Mouse (Mus musculus) megakaryocyte-erythroid progenitor cell, adult 5-6 weeks (primary cell): ENCODE data around the gene Stk40. TPM values are rescaled to one million over a fixed set of nuclear protein-coding genes. Genes with fewer than 3 reads are reported as not detected.
"Not testable (repeated sequence)": the region's sequence is repeated elsewhere in the genome, so short reads cannot be mapped to it uniquely, and the experiment has no call there.

ENCODE experiments used
- ATAC-seq: replicated peaks from 2 replicates; pipeline ENCODE4 v1.8.0; 2016; ENCODE audit warnings: mild to moderate bottlenecking, inconsistent platforms; ENCODE audit not compliant: severe bottlenecking, poor library complexity, low FRiP score, low TSS enrichment
- total RNA-seq, 2 experiments: library from RNA; stranded (forward) in 1 of 2; stranded (reverse) in 1 of 2; fragments of 200-1000, 215-1000 nt in 1 of 2; fragments of >200 nt in 1 of 2; fragmentation: Nextera tagmentation in 1 of 2; gene quantifications; 2 replicates each; pipeline ENCODE4 v1.2.3; 2014 to 2017

Stk40 gene
- total RNA-seq (2014; fragmentation: Nextera tagmentation) (12.2 and 14.6 TPM in 2 replicates), total RNA-seq (2017) (10.0 and 11.7 TPM in 2 replicates)

GRCm38 (mm10) chr4:126103590-126104068, at the start of gene Stk40:
TSS of gene Stk40 (plus strand) at chr4:126103957.
- peak; percentile 82 for ATAC-seq

GRCm38 (mm10) chr4:126057207-126058133, 46.3 kb upstream of the Stk40 start:
- ATAC-seq: peak; percentile 49

- ATAC-seq: peak; percentile 96
Observed at GRCm38 (mm10) chr4:126058134-126058996, 45.4 kb upstream of the Stk40 start, which contains the start of gene Oscp1. TSS of gene Oscp1 (plus strand) at chr4:126058565.

GRCm38 (mm10) chr4:126058997-126059362, 44.8 kb upstream of the Stk40 start:
- ATAC-seq: no peak

DNA sequence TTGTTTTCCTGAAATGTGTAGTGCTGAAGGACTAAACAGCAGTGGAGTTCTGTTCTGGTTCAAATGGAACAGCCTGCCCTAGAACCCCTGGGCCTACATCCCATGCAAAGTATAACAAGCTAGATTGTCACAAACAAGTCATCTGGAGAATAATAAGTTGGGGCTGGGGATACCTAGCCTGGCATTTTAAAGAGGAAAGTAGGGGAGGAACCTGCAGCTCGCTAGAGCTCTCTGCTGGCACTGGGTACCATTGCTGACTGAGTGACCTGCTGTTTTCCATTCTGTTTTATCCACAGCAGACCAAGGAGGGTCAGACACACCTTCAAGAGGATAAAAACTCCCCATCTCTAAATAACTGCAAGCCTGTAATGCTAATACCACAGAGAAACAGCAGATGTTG, 40.9 kb upstream of the Stk40 start:
- ATAC-seq: no peak

DNA sequence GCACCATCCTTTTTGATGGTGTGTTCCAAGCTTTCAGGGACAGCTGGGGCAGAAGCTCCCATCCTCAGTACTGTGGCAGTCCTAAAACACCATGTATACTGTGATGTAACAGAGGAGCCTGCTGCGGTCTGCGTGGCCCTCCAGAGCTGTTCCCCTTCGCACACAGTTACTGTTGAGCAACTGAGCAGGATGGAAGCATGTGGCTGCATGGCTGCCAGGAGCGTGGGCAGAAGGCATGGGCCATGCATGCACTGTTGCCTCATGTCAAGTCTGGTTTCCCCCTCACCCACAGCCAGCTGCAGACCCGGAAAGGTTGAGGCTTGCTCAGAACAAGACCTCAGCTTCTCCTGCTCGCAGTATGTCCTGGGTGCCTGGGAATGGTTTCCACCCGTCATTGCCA, 38.5 kb upstream of the Stk40 start:
- no peak for ATAC-seq

DNA sequence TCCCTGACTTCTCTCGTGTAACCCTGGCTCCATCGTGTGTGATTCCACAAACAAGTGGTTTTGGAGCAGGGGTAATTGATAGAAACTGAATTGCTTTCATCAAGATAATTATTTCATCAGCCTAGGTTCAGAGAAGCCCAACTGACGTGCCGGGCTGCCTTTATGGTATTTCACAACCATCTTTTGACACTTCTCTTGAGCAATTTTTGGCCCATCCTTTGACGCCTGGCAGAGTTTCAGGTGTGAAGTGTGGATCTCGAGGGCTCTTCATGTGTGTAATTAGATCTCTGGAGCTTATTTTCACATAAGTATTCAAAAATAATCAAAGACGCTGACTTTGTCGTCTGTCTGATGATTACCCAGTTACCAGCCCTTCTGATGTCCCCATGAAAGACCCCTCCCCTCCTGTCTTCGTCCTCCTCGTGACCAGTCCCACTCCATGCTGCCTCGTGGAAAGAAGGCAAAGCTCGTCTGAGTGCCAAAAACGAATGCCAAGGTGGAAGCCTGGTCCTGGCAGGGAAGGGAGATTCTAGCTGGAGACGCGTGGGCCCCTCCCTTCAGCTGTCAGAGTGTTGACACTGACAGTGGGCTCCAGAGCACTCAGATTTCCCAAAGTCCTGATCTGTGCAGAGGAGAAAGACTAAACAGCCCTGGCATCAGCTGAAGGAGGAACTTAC, 36.2 kb upstream of the Stk40 start:
- no peak for ATAC-seq

DNA sequence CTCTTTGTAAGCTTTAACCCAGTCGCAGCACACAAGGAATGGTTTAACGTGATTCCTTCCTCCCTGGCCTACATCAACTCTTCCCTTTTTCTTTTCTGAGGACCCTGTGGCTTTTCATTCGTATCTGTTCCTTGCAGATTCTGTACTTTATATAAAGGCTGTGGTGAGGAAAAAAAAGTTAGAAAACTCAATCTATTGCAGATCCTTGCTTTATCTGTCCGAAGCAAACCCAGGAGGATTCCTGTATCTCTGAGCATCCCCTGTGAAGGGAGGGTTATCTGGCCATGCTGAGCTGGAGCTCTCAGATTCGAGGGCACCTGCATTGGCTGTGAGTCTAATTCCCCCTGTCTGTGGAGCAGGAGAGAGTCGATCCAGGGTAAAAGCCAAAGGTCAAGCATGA, 34.9 kb upstream of the Stk40 start:
- 0 out of 2 replicates have a peak, but pooled peaks have one; percentile 10 for ATAC-seq

DNA sequence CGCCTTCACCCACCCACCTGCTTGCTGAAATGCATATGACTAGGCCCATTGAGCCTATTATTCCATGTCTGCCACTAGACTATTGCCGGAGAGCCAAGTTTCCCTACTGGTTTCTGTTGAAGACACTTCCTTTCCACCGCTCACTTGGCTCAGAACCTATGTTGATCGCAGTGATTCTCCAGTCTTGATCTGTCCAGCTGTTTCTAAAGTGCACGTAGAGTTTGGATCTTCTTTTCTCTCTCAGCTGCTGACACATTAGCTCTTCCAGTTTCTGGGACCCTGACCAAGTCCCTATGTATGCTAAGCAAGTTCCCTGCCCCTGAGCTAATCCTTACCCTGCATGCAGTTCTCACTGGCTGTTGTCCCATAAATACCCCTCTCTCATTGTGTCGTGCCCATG, 25.9 kb upstream of the Stk40 start:
- no peak for ATAC-seq

GRCm38 (mm10) chr4:126079266-126079665, 24.5 kb upstream of the Stk40 start:
- no peak for ATAC-seq

- ATAC-seq: no peak
Observed at GRCm38 (mm10) chr4:126081601-126082000, 22.2 kb upstream of the Stk40 start.

GRCm38 (mm10) chr4:126083021-126083420, 20.7 kb upstream of the Stk40 start:
- ATAC-seq: peak; percentile 60

DNA sequence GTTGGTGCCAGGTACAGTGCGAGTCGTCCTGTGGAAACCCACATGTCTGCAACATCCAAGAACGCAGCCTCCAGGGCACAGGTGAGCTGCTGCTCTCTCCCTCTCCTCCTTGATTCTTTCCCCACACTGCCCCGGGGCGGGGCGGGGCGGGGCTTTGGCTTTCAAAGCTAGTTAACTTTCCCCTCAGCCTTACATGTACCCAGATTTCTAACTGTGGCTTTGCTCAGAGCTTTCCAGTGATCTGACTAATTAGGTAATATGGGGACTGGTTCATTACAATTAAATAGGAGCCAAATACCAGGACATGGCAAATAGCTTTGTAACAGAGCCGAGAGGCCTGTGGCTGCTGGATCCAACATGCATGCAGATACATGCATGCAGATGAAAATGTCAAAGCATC, 19.4 kb upstream of the Stk40 start:
- no peak for ATAC-seq

GRCm38 (mm10) chr4:126085996-126086576, 17.7 kb upstream of the Stk40 start:
- peak; percentile 86 for ATAC-seq

GRCm38 (mm10) chr4:126090101-126090847, 13.5 kb upstream of the Stk40 start:
- no peak; the same call in 1 of the 2 replicates for ATAC-seq

DNA sequence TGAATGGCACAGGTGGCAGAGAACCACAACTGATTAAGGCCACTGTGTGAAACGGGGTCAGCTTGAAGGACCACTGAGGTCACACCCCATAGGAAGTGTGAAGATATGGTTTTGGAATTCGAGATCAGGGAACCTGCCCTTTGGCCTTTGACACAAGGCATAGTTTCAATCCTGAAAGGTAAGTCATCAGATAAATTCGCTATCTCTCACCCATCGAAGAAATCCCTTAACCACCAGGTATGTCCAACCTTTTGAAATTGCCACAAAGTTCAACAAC, 13.0 kb upstream of the Stk40 start:
- no peak for ATAC-seq

DNA sequence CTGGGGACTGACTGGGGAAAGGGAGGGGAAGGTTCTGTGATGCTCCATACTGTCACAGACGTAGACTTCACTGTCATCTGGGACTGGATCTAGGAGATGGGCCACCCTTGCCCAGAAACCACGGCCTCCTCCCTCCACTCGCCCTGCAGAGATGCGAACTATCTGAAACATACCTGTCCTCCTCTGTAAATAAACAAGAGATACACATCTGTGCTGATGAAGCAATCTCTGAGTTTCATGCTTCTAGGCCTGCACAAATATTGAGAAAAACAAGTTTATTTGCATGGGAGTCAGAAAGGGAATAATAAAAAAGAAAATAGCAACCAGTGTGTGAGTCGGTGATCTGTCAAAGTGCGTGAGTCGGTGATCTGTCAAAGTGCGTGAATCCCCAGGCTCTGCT, 11.9 kb upstream of the Stk40 start:
- no peak for ATAC-seq

DNA sequence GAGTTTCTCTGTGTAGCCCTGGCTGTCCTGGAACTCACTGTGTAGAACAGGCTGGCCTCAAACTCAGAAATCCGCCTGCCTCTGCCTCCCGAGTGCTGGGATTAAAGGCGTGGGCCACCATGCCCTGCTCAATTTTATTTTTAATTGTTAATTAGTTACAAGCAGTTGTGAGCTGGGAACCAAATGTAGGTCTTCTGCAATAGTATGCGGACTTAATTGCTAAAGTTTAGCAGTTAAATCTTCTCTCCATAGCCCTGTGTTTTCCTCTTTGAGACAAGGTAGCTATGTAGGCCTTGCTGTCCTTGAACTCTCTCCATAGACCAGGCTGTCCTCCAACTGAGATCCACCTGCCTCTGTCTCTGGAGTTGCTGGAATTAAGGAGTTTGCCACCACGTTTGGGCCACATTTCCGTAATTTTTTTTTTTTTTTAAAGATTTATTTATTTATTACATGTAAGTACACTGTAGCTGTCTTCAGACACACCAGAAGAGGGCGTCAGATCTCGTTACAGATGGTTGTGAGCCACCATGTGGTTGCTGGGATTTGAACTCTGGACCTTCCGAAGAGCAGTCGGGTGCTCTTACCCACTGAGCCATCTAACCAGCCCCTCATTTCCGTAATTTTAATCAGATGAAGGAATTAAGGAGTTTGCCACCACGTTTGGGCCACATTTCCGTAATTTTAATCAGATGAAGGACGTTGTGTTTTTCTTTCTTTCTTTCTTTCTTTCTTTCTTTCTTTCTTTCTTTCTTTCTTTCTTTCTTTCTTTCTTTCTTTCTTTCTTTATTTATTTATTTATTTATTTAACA, 7.9 kb upstream of the Stk40 start:
- ATAC-seq: not testable (repeated sequence)
